Mouse (Mus musculus): ENCODE data around the gene Slc26a9.

The Slc26a9 gene

DNA sequence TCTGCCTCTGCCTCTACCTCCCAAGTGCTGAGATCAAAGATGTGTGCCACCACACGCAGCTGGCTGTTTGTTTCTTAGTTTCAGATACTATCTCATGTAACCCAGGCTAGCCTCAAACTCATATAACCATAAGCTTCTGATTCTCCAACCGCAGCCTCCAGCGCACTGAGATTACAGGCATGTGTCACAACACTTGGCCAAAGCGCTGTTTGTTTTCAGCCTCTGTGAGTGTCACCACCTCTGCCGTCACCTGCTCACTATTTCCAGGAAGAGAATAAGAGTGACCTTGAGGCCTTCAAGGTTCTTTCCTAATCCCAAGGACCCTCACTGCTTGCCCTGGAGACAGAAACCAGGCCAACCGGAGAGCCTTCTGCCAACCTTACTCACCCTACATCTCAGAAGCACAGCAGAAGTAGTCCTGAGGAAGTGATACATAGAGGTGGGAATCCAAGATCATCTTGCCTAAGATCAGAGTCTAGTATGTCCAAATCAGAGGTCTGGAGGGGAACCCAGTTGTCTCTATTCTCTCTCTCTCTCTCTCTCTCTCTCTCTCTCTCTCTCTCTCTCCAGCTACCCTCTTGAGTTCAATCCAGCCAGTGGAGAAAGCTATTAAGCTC is 9.1 kb upstream of the Slc26a9 start:
- in situ Hi-C loops (cut with MboI; ENCODE audit: low sequenced_read_pairs): no loop called here

DNA sequence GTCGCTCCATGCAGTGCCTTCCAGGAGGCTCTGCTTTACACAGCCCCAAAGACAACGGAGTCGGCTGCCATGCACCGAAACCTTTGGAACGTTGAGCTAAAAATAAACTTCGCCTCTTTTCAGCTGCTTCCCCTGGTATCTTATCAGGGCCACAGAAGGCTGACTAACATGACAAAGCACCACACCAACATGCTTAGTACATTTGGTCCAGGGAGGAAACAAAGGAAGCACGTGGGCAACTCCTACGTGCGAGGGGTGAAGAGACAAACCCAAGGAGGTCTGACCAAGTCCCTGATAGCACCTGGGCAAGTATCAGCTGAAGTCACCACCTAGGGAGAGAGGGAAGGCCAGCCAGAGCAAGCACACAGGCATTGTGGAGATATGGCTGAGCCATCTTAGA is 7.3 kb upstream of the Slc26a9 start:
- in situ Hi-C loops (cut with MboI; ENCODE audit: low sequenced_read_pairs): no loop called here

DNA sequence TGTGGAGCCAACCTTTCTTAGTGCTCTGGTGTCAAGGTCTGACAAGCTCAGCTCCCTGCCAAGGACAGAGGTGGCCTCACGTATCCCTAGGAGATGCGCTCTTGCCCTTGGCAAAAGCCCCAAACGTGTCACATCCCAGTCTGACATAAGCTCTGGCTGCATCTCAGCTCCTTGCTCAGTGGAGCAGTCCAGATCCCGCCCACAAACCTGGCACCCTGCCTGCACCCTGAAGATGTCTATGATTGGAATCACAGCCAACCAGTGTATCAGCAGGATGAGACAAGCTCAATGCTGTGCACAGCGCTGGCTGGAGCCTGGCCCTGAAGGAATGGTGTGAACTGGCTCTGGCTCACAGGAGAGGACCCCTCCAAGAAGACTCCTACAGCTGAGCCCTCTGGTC is 6.6 kb upstream of the Slc26a9 start:
- in situ Hi-C loops (cut with MboI; ENCODE audit: low sequenced_read_pairs): no loop called here

DNA sequence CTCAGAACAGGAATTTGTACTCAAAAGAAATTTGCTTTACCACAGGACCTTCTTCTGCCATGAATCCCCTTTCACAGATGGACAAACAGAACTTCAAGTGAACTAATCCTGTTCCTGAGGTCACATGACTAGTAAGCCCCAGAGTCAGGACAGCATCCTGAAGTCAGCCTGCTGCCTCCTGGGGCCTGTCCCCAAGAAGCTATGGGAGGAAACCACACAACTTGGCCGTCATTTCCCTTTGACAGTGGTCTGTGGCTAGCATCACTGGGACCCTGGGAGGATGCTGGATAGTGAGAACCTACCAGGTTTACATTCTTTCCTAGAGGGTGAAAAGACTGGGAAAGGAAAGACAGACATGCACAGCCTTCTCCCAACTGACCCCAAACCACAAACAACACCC is 5.1 kb upstream of the Slc26a9 start:
- in situ Hi-C loops (cut with MboI; ENCODE audit: low sequenced_read_pairs): no loop called here

DNA sequence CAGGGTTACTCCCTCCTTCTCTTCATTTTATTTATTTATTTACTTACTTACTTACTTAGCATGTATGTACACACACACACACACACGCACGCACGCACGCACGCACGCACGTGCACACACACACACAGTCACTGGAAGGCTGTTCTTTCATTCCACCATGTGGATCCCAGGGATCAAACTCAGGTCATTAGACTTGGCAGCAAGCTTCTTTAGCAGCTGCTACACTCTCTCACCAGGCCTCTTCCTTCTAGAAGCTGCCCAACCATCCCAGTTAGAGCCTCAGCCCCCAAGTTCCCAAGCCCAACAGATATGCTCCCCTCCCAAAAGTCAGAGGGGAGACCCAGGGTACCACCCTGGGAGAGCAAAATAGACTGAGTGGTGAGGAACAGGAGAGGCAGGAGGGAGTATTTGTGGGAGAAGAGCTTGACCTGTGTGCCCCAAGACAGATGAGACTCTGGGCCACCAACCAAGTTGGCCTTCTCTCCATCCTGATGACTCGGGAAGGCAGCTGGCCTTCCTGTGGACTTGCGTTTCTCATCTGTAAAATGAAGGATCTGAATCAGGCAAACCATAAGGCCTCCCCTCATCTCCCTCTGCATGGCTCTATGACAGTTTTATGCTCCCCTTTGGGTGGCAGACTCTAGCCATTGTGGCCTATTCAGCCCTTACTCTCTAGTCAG is 4.2 kb upstream of the Slc26a9 start:
- in situ Hi-C loops (cut with MboI; ENCODE audit: low sequenced_read_pairs): no loop called here

DNA sequence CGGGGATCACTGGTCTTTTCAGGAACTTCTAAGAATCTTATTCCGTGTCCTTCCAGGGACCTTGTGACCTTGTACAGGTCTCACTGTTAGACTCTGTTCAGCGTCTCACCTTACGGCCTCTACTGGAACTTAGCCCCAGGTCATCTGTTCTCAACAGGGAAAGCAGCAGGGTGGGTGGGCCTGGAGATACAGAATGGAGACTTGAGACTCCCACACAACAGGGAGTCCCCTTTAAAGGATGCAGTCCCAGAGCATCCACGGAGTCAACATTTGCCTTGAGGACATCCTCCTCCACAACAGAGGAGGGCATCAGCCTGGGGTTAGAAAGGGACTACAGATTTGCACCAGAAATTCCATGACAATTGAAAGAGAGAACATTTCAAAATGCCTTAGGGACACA is 1.6 kb downstream of the Slc26a9 start:
- in situ Hi-C loops (cut with MboI; ENCODE audit: low sequenced_read_pairs): no loop called here

DNA sequence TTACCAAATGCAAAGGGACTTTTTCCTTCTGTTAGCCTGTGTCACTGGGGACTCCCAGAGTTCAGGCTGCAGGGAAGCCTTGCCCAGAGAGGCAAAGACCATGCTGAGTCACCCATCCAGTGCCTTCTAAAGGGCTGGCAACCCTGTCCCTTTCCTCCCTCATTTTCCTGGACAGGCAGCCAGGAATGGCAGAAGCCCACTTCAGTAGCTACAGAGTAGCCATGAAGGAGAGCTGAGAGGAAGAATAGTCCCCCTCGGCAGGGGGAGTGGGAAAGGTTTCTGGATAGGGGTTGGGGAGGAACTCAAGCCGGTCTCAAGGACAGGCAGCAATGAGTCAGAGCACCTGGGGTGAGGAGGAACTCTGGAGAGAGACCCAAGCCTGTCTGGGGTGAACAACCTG is 3.9 kb downstream of the Slc26a9 start:
- in situ Hi-C loops (cut with MboI; ENCODE audit: low sequenced_read_pairs): no loop called here

DNA sequence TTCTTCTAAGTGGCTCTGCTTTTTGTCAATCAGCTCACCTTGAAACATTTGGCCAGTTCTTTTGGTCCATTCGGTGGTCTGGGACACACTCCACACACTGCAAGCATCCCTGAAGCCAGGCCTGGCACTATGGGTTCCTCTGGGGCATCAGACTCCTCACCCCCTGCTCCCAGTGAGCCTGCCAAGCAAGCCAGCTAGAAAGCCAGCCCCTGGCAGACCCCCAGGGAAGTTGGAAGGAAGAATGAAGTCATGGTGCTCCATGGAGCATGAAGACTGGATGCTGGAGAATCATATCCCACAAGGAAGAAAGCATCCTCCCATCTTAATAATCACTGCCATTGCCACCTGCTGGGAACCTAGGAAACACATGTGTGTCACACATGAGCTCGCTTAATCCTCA is 4.8 kb downstream of the Slc26a9 start:
- in situ Hi-C loops (cut with MboI; ENCODE audit: low sequenced_read_pairs): no loop called here

DNA sequence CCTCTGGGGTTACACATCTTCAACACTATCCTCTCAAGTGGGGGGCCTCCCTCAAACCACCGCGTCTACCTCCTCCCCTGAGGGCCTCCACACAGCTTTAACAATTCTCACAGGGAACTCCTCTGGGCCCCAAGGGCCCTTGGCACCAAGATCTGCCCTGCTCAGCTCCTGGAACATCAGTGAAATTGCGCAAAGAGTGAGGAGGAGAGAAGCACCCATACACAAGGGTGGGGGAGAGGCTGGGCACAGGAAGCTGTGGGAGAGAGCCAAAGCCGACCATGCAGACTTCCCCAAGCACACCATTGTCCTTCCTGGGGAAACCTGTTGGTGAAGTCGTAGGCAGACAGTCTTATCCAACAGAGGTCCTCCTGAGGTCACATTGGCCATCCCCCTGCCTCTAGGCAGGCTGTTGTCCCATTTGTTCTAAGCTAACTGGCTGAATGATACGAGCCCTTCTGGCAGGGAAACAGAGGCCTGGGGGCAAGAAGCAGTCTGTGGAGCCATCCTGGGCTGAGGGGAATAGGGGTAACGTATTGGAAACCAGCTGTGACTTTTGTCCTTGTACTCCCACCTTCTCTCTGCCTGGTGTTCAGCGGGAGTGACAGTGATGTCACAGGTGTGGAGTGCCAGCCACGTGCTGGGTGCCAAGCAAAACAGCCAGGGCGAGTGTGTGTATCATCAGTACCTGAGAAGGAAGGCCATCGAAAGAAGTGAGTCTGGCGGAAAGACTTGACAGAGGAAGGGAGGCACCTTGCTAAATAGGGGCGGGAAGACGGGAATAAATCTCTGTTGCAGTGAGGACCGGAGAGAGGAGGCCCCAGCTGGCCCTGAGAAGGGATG is 6.1 kb downstream of the Slc26a9 start:
- in situ Hi-C loops (cut with MboI; ENCODE audit: low sequenced_read_pairs): no loop called here

DNA sequence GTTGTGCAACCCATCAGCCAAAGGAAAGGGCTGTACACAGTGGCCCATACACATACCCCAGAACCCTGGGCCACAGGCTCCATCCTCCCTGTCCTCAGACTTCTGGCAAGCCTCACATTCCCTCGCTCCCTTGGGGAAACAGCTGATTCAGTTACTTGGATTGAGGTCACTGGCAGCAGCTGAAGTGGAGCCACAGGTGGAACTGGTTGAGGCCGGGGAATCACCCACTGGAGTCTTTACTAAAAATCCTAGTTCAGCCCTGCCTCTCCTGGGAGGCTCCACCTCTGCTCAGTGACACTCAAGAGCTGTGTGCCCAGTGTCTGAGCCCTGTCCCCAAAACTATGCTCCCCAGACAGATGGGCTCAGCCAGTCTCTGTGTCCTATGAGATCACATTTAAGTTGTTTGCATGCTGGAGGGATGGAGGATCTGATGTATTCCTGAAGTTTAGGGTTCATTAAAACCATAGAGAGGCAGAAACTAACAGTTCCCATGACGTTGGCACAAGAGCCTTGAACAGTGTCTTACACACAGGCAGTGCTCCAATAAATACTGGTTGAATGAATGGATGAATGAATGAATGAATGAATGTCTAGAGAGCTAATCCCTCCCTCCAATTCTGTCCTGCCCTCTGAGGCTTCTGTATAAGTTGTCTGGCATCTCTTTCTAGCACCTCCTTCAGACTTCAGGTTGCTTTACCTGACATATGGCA is 7.5 kb downstream of the Slc26a9 start:
- in situ Hi-C loops (cut with MboI; ENCODE audit: low sequenced_read_pairs): no loop called here

DNA sequence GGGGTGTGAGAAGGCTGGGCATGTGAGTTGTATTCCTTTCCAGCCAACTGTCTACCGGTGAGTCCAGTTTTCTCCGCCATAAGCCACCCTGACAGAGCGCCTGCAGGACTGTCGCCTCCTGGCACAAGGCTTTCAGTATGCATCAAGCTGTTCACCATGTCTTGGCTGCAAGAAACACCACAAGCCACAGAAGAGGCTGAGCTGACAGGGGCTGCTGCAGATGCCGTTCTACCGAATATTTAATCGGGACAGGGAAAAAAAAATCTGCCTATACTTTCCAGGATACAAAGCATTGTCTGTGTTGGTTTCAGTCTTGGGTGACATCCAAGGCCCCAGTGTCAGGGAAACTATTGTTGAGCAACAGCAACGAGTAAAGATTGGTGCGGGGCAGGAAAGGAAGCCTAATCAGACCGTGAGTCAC is 8.1 kb downstream of the Slc26a9 start:
- in situ Hi-C loops (cut with MboI; ENCODE audit: low sequenced_read_pairs): no loop called here

DNA sequence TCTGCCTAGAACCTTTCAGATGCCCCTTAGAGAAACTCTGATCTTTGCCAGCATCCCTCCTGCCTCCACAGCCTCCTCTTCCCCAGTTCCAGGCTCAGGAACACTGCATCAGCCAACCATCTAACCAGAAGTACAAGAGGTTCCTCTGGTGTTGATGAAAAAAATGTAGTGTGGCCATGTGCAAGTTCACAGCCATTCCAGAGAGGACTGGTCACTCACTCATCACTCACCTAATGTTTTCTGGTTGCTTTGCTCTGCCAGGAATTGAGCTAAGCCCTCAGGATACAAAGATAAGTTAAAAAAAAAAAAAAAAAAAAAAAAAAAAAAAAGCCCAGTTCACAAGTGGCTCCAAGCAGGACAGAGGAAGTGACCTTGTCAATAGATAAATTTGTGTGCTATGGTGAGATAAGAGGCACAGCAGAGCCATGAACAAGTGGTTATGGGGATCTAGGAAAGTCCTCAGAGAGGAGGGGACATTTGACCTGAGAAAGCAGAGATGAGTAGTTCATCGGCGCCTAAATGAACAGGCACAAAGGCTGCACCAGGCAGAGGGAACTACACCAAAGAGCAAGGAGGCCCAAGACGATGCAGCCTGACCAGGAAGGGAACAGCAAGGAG is 10.5 kb downstream of the Slc26a9 start:
- in situ Hi-C loops (cut with MboI; ENCODE audit: low sequenced_read_pairs): no loop called here

DNA sequence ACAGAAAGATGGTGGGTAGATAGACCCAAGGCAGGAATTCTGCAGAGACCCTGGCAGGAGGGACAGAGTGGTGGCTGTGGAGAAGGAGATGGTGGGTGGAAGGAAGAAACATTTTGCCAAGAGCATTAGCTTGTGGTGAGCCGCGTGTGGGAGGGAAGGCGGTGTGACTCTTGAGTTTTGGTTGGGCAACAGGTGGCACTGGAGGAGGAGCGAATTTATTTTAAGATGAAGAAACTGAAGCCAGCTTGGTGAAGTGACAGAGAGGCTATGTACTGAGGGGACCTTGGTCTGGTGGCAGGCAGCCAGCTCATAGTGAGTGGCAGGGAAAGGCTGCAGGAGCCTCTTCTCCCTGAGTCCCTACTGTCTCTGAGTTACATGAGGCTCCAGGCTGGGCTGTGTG is 11.1 kb downstream of the Slc26a9 start:
- in situ Hi-C loops (cut with MboI; ENCODE audit: low sequenced_read_pairs): no loop called here

DNA sequence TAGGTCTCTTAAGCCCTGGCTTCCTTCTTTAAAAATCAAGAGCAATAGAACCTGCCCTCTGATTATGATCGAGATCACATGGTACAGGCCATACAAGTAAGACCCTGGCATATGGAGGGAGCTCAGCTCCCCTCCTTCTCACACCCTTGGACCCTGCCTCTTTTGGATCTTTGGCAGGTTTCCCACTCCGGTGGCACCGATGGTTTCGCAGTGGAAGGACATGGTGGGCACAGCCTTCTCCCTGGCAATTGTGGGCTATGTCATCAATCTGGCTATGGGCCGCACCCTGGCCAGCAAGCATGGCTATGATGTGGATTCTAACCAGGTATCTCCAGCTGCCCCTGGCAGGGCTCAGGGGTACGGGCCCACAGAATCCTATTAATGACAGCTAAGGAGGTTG is 13.4 kb downstream of the Slc26a9 start:
- in situ Hi-C loops (cut with MboI; ENCODE audit: low sequenced_read_pairs): no loop called here

DNA sequence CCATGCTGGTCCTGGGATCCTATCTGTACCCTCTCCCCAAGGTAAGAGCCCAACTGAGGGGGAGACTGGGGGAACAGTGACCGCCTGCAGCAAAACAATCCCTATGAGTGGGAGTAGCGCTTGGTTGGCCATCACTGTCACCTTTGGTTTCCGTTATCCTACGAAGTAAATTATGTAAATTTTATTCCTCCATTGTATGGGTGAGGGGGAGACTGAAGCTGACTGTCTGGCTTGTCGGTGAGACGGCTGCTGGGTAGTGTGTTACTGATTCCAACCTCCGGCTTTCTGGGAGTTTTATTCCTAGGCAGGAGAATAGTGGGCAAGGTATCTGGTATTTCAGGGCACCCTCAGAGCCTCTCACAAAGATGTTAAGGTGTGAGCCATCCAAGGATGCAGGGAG is 15.0 kb downstream of the Slc26a9 start:
- in situ Hi-C loops (cut with MboI; ENCODE audit: low sequenced_read_pairs): no loop called here

DNA sequence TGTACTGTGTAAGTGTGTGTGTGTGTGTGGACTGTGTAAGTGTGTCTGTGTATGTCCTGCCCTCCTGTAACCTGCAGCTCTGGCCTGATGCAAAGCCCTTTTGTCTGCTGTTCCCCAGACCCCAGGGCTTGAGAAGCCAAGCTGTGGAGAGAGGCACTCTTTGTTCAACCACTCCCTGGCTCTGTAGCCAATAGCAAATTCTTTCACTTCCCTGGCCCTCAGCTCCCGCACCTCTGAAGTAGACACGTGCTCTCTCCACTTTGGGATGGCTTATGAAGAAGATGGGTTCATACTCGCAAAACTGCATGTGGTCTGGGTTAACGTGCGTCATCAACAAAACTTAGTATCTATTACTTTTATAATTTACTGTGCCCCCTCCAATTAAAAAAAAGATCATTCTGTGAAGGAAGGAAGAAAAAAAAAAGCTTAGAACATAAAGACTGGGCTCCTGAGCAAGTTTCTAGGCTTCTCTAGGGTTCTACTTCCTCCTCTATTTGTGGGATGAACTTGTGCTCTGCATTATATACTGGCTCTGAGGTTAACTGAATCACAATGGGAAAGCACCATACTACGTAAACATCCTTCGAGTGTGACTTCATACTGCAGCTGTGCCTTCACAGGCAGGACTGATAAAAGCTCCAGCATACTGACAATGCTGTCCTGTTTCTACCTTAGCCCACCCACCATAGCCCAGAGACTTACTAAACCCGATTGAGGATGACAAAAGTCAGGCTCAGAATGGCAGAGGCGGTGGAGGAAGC is 16.0 kb downstream of the Slc26a9 start:
- in situ Hi-C loops (cut with MboI; ENCODE audit: low sequenced_read_pairs): loop anchor here (5.0 to 10.0 kb wide), 2 partner anchors 53 to 155 kb away; no protein-coding TSS in a partner anchor

DNA sequence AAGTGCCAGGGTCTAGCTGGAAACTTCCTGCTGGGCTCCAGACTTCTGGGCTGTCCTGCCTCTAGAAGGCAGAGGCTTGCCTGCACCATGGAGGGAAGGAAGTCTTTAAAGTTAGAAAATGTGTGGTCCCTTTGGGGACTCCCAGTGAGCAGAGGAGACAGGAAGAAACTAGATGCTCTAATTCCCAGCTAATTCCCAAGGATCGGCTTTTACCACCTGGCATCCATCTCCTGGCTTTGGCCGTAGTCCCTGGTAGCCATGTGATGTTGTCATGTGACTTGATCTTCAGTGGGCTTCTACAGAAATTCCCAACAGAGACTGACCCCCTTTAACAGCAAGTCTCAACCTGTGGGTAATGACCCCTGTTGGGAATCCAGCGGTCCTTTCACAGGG is 16.6 kb downstream of the Slc26a9 start:
- in situ Hi-C loops (cut with MboI; ENCODE audit: low sequenced_read_pairs): loop anchor here (5.0 to 10.0 kb wide), 2 partner anchors 53 to 156 kb away; no protein-coding TSS in a partner anchor

DNA sequence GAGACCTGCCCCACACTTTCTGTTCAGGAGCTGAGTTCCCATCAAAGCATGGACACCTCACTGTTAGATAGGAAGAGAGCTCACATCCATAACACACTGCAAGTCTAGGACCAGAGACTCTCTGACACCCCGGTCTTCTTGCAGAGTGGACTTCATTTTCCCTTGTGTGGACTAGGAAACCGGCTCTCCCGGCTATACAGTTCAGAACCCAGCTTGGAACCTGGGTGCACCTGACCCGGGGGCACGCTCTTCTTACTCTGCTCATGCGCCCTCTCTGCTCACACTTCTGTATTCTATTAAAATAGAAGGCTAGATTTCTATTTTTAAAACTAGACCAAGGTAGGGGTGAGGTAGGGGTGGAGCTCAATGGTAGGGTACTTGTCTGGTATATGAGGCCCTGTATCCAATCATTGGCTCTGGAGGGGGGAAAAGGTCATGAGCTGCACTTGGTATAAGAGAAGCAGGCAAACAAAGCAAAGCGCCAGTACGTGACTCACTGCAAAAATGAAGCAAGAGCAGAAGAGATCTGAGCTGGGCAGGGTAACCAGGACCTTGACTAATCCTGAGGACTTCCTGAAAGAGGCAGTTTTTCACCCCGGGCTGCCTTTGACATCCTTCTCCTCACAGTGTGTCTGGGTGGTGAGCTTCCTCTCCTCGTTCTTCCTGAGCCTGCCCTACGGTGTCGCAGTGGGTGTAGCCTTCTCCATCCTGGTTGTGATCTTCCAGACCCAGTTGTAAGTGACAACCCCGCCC is 17.4 kb downstream of the Slc26a9 start:
- in situ Hi-C loops (cut with MboI; ENCODE audit: low sequenced_read_pairs): loop anchor here (5.0 to 10.0 kb wide), 2 partner anchors 54 to 156 kb away; no protein-coding TSS in a partner anchor

DNA sequence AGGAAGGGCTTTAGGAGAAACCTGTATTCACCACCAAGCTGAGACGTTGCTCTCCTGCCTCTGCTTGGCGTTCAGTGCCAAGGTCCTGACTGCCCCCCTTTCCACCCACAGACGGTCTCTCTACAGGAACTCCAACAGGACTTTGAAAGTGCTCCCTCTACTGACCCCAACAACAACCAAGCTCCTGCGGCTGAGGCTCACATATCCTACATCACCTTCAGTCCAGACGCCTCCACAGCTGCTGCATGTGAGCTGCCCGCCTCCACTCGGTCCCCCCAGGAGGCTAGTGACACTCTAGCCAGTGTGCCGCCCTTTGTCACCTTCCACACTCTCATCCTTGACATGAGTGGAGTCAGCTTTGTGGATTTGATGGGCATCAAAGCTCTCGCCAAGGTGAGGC is 19.9 kb downstream of the Slc26a9 start:
- in situ Hi-C loops (cut with MboI; ENCODE audit: low sequenced_read_pairs): loop anchor here (5.0 to 10.0 kb wide), 2 partner anchors 56 to 159 kb away; no protein-coding TSS in a partner anchor

Data from CH12F3 (cell line).